9 mouse cellular contexts compared by ENCODE assay signal in the genomic region with DNA sequence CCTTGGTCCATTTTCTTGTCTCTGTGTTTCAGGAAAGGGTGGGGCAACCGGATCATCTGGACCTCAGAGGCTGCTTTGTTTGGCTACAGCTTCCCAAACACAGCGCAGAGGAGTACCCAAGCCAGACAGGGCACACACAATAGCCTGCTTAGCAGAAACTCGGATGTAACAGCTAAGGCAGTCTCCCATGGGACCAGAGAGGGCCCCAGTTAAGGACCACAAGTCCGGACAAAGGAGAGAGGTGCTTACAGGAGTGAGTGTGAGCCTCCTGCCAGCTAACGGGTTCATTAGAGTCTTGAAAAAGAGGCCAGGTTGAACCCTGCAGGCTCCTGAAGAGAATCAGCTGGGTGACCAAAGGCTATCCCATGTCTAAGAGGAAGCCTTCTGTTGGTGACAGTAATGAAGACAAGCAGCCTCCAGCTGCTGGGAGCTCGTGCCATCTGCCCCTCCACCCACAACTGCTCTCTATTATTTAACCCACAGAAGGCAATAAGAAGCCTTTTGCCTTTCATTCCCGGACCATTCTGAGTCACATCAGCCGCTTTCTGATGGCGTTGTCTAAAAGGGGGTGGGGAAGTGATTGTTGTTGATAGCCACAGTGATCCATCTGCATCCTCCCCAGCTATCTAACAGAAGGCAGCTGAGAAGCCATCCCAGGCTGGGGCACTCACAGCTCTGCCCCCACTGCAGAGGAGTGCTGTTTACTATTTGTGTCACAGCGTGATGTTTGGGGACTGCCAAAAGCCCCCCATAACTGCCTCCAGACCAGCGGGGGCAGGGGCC. TPM values are rescaled to one million over a fixed set of nuclear protein-coding genes. Genes with fewer than 3 reads are reported as not detected.
DNase-seq lines count a peak whose midpoint lies in the region; ATAC-seq and TF ChIP-seq lines count a peak whose summit lies in the region.
"Had no signal": no experiment of that assay in that cellular context is flagged by ENCODE, and none has a peak within 500 bp of the region (broad histone marks: within the 10 kb centered on the region; RNA-seq: fewer than 3 reads in every experiment).

No protein-coding gene starts in this region.

- peak; percentile 4 to 12 for DNase-seq in heart, adult 18-20 months
- no peak for DNase-seq in heart, adult 8-10 months (ENCODE audit: low spot score)
- peak; percentile 53 for DNase-seq in forebrain, embryonic 11.5 days (ENCODE audit: low spot score)
- DNase-seq in layer of hippocampus, adult 9-11 months, result peak; percentile 61
- DNase-seq in right cerebral cortex, postnatal 4 days, result no peak
- DNase-seq in testis, postnatal 10 days (ENCODE audit: low spot score), result no peak
- no peak for DNase-seq in urinary bladder, postnatal 25 days (ENCODE audit: low spot score)

- no peak overlapping the region for H3ac ChIP-seq in myocyte (ENCODE audit: control insufficient read depth, insufficient read length)

- no peaks in the 10 kb centered on the region; the same call in 1 of the 2 replicates for H3K4me1 ChIP-seq in forebrain, embryonic 11.5 days (replicated peaks; ENCODE audit: control insufficient read depth, insufficient read depth, low read length)

- no peak overlapping the region for H3K4me2 ChIP-seq in forebrain, embryonic 11.5 days (ENCODE audit: low read depth, low read length, severe bottlenecking)
- peak overlapping the region; percentile 34 for H3K4me2 ChIP-seq in myocyte (ENCODE audit: low read depth)

- H3K79me2 ChIP-seq in myocyte (ENCODE audit: control insufficient read depth, insufficient read depth), result no peaks in the 10 kb centered on the region

- WGBS in forebrain, embryonic 11.5 days, result 54% methylated on average over 11 of the region's 11 CpGs

- H3K4me3 ChIP-seq in forebrain, embryonic 11.5 days (ENCODE audit: low read depth, low read length), result no peak overlapping the region
- H3K4me3 ChIP-seq in myocyte, result no peak overlapping the region

- no peak for TF ChIP-seq POLR2A in myocyte (IDR thresholded peaks at IDR 0.05; ENCODE audit: insufficient read length, low read depth)

- no peaks in the 10 kb centered on the region for H3K36me3 ChIP-seq in forebrain, embryonic 11.5 days (ENCODE audit: control insufficient read depth, insufficient read depth, low read length)
- no peaks in the 10 kb centered on the region for H3K36me3 ChIP-seq in myocyte (ENCODE audit: control insufficient read depth, insufficient read depth)

- H3K9me3 ChIP-seq in forebrain, embryonic 11.5 days (ENCODE audit: control insufficient read depth, low read length), result no peaks in the 10 kb centered on the region

- H3K27me3 ChIP-seq in forebrain, embryonic 11.5 days (ENCODE audit: control insufficient read depth, insufficient read depth, low read length), result no peaks in the 10 kb centered on the region
- no peaks in the 10 kb centered on the region for H3K27me3 ChIP-seq in myocyte (ENCODE audit: control insufficient read depth, insufficient read depth, insufficient read length)

- peak; percentile 50 for ATAC-seq in forebrain, embryonic 11.5 days (replicated peaks; ENCODE audit: low FRiP score)

- peak overlapping the region; percentile 64 for H3K27ac ChIP-seq in forebrain, embryonic 11.5 days (ENCODE audit: low read depth, low read length)

- no peak overlapping the region for H3K9ac ChIP-seq in forebrain, embryonic 11.5 days (ENCODE audit: low read length)

TF ChIP-seq in myocyte, 11 proteins besides CTCF, POLR2A, EP300 and RAD21:
- TF ChIP-seq USF1 (IDR thresholded peaks at IDR 0.05; ENCODE audit: low read depth) (no peak), MYOD1 (IDR thresholded peaks at IDR 0.05; ENCODE audit: control insufficient read depth in 1 of 3, insufficient read length in 2 of 3, low read depth in 2 of 3) (peak; percentile 45 to 70 (median 47))

RNA-seq across cellular contexts. Expression of gene Sstr2, which starts 35.1 kb away (rescaled TPM):
- total RNA-seq in heart, adult 18-20 months (2021), result not detected
- total RNA-seq in heart, adult 8-10 months (2022), result not detected
- 10.5 and 10.7 TPM in 2 replicates for polyA plus RNA-seq in forebrain, embryonic 11.5 days (2014; fragmentation: Nextera tagmentation; extraction: Ambion mirVana)
- polyA plus RNA-seq in myocyte (2012; fragmentation: generic; extraction: Trizol), result 5.3 TPM
- polyA plus RNA-seq: heart, postnatal 0 days had no signal

Comparison
In these comparisons a context has a peak if more than half of its experiments do, and no peak if none do; other contexts are left out.
1. DNase-seq: peak in heart, adult 18-20 months (2 of 2), forebrain, embryonic 11.5 days (single experiment) and layer of hippocampus, adult 9-11 months (single experiment); none in heart, adult 8-10 months (single experiment), right cerebral cortex, postnatal 4 days (single experiment), testis, postnatal 10 days (single experiment) and urinary bladder, postnatal 25 days (single experiment).